Mouse (Mus musculus) CH12.LX (cell line): ENCODE results near the gene Plac8. TPM values are rescaled to one million over a fixed set of nuclear protein-coding genes. Genes with fewer than 3 reads are reported as not detected.
A peak's percentile ranks its signal among the peaks of the same experiment; 100 is the strongest.

Source experiments
- DNase-seq: peaks from one replicate; pipeline ENCODE4 v3.0.0-alpha.2; 2013; ENCODE audit errors: extremely low read depth
- H3K27ac ChIP-seq: 2 replicates; pipeline ENCODE4 v1.5.1; 2012; ENCODE audit warnings: low read depth, mild to moderate bottlenecking, control low read depth, moderate library complexity; ENCODE audit not compliant: insufficient read depth
- H3K27me3 ChIP-seq: replicated peaks from 2 replicates; pipeline ENCODE3; 2012; ENCODE audit warnings: inconsistent platforms
- H3K36me3 ChIP-seq, 2 experiments: replicated peaks in 1 of 2; 2 replicates each; pipeline versions ENCODE3 to v1.6.1; 2012; ENCODE audit warnings: inconsistent platforms in 1 of 2, low read length in 1 of 2, mild to moderate bottlenecking in 1 of 2, mixed read lengths in 1 of 2, moderate library complexity in 1 of 2; ENCODE audit not compliant: control insufficient read depth in 1 of 2, insufficient read depth in 1 of 2
- H3K4me1 ChIP-seq, 2 experiments: 2 replicates each; pipeline ENCODE4 v1.6.1; 2012; ENCODE audit warnings: inconsistent platforms in 1 of 2, moderate library complexity in 1 of 2; ENCODE audit not compliant: insufficient read depth in 2 of 2, control insufficient read depth in 1 of 2
- H3K4me2 ChIP-seq: 2 replicates; pipeline ENCODE4 v1.6.1; 2012; ENCODE audit warnings: low read depth, mild to moderate bottlenecking, control low read depth; ENCODE audit not compliant: poor library complexity, insufficient read depth, severe bottlenecking
- H3K4me3 ChIP-seq, 3 experiments: fragments of 150-350 bp in 1 of 3; sonication (generic) in 1 of 3; replicated peaks in 1 of 3; 2 replicates each; pipeline versions ENCODE3 to v1.5.1; 2011 to 2012; ENCODE audit warnings: low read depth in 2 of 3, low read length in 2 of 3, mild to moderate bottlenecking in 2 of 3, moderate library complexity in 2 of 3, control low read depth in 1 of 3, improper control_type of control experiment in 1 of 3, inconsistent platforms in 1 of 3, mixed read lengths in 1 of 3; ENCODE audit not compliant: poor library complexity in 1 of 3
- H3K79me2 ChIP-seq: replicated peaks from 2 replicates; pipeline ENCODE4 v1.6.1; 2012; ENCODE audit warnings: mild to moderate bottlenecking, moderate library complexity; ENCODE audit not compliant: control insufficient read depth, poor library complexity, insufficient read depth, severe bottlenecking; ENCODE audit errors: extremely low read depth
- H3K9ac ChIP-seq: 2 replicates; pipeline ENCODE4 v1.6.1; 2012; ENCODE audit warnings: low read depth, mild to moderate bottlenecking, control low read depth, moderate library complexity; ENCODE audit not compliant: insufficient read depth
- H3K9me3 ChIP-seq: replicated peaks from 2 replicates; pipeline ENCODE3; 2012; ENCODE audit warnings: low read length, inconsistent platforms, mixed read lengths
- BHLHE40 ChIP-seq: IDR thresholded peaks from 2 replicates; pipeline ENCODE4 v1.6.1; 2011; ENCODE audit warnings: mild to moderate bottlenecking, low read depth, low read length, improper control_type of control experiment
- CHD2 ChIP-seq: IDR thresholded peaks from 2 replicates; pipeline ENCODE4 v1.6.1; 2011; ENCODE audit warnings: low read length, improper control_type of control experiment
- CTCF ChIP-seq, 2 experiments: IDR thresholded peaks in 1 of 2; conservative IDR thresholded peaks in 1 of 2; 2 replicates each; pipeline ENCODE4 v1.5.1; 2011 to 2012; ENCODE audit warnings: low read depth in 2 of 2, low read length in 2 of 2, improper control_type of control experiment in 1 of 2, inconsistent platforms in 1 of 2, mild to moderate bottlenecking in 1 of 2, moderate library complexity in 1 of 2
- E2F4 ChIP-seq: IDR thresholded peaks from 2 replicates; pipeline ENCODE4 v1.6.1; 2011; ENCODE audit warnings: low read depth, low read length, improper control_type of control experiment; ENCODE audit not compliant: insufficient replicate concordance
- ETS1 ChIP-seq: conservative IDR thresholded peaks from 2 replicates; pipeline ENCODE4 v1.6.1; 2012; ENCODE audit warnings: low read depth, mild to moderate bottlenecking, inconsistent platforms, low read length, improper control_type of control experiment, moderate library complexity
- GABPA ChIP-seq: IDR thresholded peaks from 2 replicates; pipeline ENCODE4 v1.6.1; 2012; ENCODE audit warnings: low read depth, low read length, improper control_type of control experiment, inconsistent platforms; ENCODE audit not compliant: insufficient replicate concordance
- HCFC1 ChIP-seq: IDR thresholded peaks from 2 replicates; pipeline ENCODE4 v1.6.1; 2012; ENCODE audit warnings: low read depth, mild to moderate bottlenecking, inconsistent platforms, low read length, improper control_type of control experiment
- IRF4 ChIP-seq: IDR thresholded peaks from 2 replicates; pipeline ENCODE4 v1.6.1; 2014; ENCODE audit warnings: low read depth, mild to moderate bottlenecking, inconsistent platforms, low read length, improper control_type of control experiment
- JUN ChIP-seq: IDR thresholded peaks from 2 replicates; pipeline ENCODE4 v1.6.1; 2011; ENCODE audit warnings: low read depth, mild to moderate bottlenecking, low read length, improper control_type of control experiment, moderate library complexity; ENCODE audit not compliant: insufficient read depth
- KAT2A ChIP-seq: IDR thresholded peaks from 2 replicates; pipeline ENCODE4 v1.6.1; 2012; ENCODE audit warnings: low read length, improper control_type of control experiment, inconsistent platforms; ENCODE audit not compliant: insufficient replicate concordance
- MAFK ChIP-seq: IDR thresholded peaks from 2 replicates; pipeline ENCODE4 v1.6.1; 2011; ENCODE audit warnings: low read length, improper control_type of control experiment; ENCODE audit not compliant: insufficient replicate concordance
- MAX ChIP-seq: IDR thresholded peaks from 2 replicates; pipeline ENCODE4 v1.6.1; 2011; ENCODE audit warnings: low read length, improper control_type of control experiment
- MEF2A ChIP-seq: IDR thresholded peaks from 2 replicates; pipeline ENCODE4 v1.6.1; 2014; ENCODE audit warnings: low read depth, mild to moderate bottlenecking, inconsistent platforms, low read length, improper control_type of control experiment, borderline replicate concordance
- MXI1 ChIP-seq: IDR thresholded peaks from 2 replicates; pipeline ENCODE4 v1.6.1; 2011; ENCODE audit warnings: mild to moderate bottlenecking, low read depth, low read length, improper control_type of control experiment
- MYC ChIP-seq: IDR thresholded peaks from 2 replicates; pipeline ENCODE4 v1.6.1; 2011; ENCODE audit warnings: low read depth, mild to moderate bottlenecking, improper control_type of control experiment, low read length
- NELFE ChIP-seq: IDR thresholded peaks from 2 replicates; pipeline ENCODE4 v1.6.1; 2011; ENCODE audit warnings: low read depth, low read length, improper control_type of control experiment
- NRF1 ChIP-seq: IDR thresholded peaks from 2 replicates; pipeline ENCODE4 v1.6.1; 2014; ENCODE audit warnings: low read depth, mild to moderate bottlenecking, inconsistent platforms, low read length, improper control_type of control experiment, moderate library complexity
- PAX5 ChIP-seq: IDR thresholded peaks from 2 replicates; pipeline ENCODE4 v1.6.1; 2012; ENCODE audit warnings: low read length, inconsistent platforms, mixed read lengths
- POLR2A ChIP-seq: IDR thresholded peaks from 2 replicates; pipeline ENCODE4 v1.6.1; 2011; ENCODE audit warnings: low read depth, mild to moderate bottlenecking, improper control_type of control experiment, low read length
- RCOR1 ChIP-seq: conservative IDR thresholded peaks from 2 replicates; pipeline ENCODE4 v1.6.1; 2012; ENCODE audit warnings: low read depth, mild to moderate bottlenecking, inconsistent platforms, low read length, improper control_type of control experiment
- SIN3A ChIP-seq: IDR thresholded peaks from 2 replicates; pipeline ENCODE4 v1.6.1; 2012; ENCODE audit warnings: low read length, improper control_type of control experiment, inconsistent platforms
- TBP ChIP-seq: conservative IDR thresholded peaks from 2 replicates; pipeline ENCODE4 v1.6.1; 2011; ENCODE audit warnings: low read depth, low read length, improper control_type of control experiment
- UBTF ChIP-seq: IDR thresholded peaks from 2 replicates; pipeline ENCODE4 v1.6.1; 2012; ENCODE audit warnings: low read depth, mild to moderate bottlenecking, inconsistent platforms, low read length, improper control_type of control experiment, moderate library complexity
- USF2 ChIP-seq: conservative IDR thresholded peaks from 2 replicates; pipeline ENCODE4 v1.6.1; 2011; ENCODE audit warnings: low read depth, low read length, improper control_type of control experiment
- ZC3H11A ChIP-seq: IDR thresholded peaks from 2 replicates; pipeline ENCODE4 v1.6.1; 2012; ENCODE audit warnings: low read depth, mild to moderate bottlenecking, inconsistent platforms, low read length, improper control_type of control experiment
- ZKSCAN1 ChIP-seq: IDR thresholded peaks from 2 replicates; pipeline ENCODE4 v1.6.1; 2012; ENCODE audit warnings: low read depth, inconsistent platforms, low read length, improper control_type of control experiment, borderline replicate concordance
- ZMIZ1 ChIP-seq: IDR thresholded peaks from 2 replicates; pipeline ENCODE4 v1.6.1; 2012; ENCODE audit warnings: low read depth, mild to moderate bottlenecking, inconsistent platforms, low read length, improper control_type of control experiment
- ZNF384 ChIP-seq: IDR thresholded peaks from 2 replicates; pipeline ENCODE4 v1.6.1; 2012; ENCODE audit warnings: low read depth, low read length, improper control_type of control experiment, inconsistent platforms
- dilution Hi-C: fragments of 300-500 bp; cut with MboI; formaldehyde crosslinking; loops from 2 replicates; pipeline ENCODE4 v1.14.3; 2020; ENCODE audit warnings: low sequenced_read_pairs; ENCODE audit not compliant: extremely low pct_unique_long_range_greater_than_20kb, extremely low pct_ligation_motif_present
- in situ Hi-C: fragments of 300-500 bp; cut with MboI; formaldehyde crosslinking; loops from 3 replicates; pipeline ENCODE4 v1.14.3; 2019; ENCODE audit warnings: low sequenced_read_pairs, low pct_ligation_motif_present, low pct_unique_long_range_greater_than_20kb, mixed read lengths
- polyA plus RNA-seq: library from polyadenylated mRNA; unstranded; fragments of >175 nt; gene quantifications from 2 replicates; pipeline ENCODE4 v1.2.1, GENCODE M21; 2012; ENCODE audit warnings: low read depth; ENCODE audit not compliant: insufficient read length
- total RNA-seq, 2 experiments: library from RNA; depleted of rRNA; stranded (reverse); fragments of 300-350 nt in 1 of 2; fragments of >200 nt in 1 of 2; gene quantifications; 2 replicates each; pipeline ENCODE4 v1.2.3; 2012 to 2014

Gene Plac8
- total and polyA plus RNA-seq, 3 experiments: 64.3 to 258 (median 161) TPM

DNA sequence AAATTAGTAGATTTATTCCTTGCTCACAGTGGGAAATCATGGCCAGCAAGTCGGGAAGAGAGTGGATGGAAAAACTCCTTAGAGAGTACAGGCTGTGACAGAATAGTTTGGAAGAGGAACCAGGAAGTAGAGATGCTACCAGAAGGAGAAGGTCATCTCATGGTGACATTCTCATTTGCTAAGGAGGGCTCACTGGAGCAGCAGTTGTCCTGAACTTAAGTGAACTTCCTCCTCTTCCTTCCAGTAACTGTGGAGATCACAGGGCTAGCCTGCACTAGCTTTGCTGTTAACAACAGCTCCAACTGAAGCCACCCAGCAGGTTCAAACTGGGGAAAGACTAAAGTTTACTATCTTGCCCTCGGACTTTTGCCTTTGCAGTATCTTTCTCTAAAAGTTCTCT lies 5.2 kb downstream of the Plac8 start:
- Histone ChIP-seq H3K9ac (peak overlapping the region; percentile 79), H3K27me3 (no peaks in the 10 kb centered on the region), H3K27ac (peak overlapping the region; percentile 37; the same call in 1 of the 2 replicates), H3K4me1 (peaks cover 2 to 63% of the 10 kb centered on the region in 2 experiments; a peak in 3 of 4 replicates), H3K9me3 (no peaks in the 10 kb centered on the region), H3K4me2 (peak overlapping the region; percentile 96; the same call in 1 of the 2 replicates), H3K79me2 (no peaks in the 10 kb centered on the region), H3K36me3 (peaks cover 3 to 20% of the 10 kb centered on the region in 2 experiments), H3K4me3 (no peak overlapping the region)
- no peak for DNase-seq
- no peak for TF ChIP-seq ZMIZ1
- TF ChIP-seq MAFK: no peak
- TF ChIP-seq UBTF: no peak
- no peak for TF ChIP-seq MAX
- TF ChIP-seq BHLHE40: no peak
- no peak for TF ChIP-seq RCOR1
- TF ChIP-seq ZC3H11A: no peak
- TF ChIP-seq TBP: no peak
- TF ChIP-seq NRF1: no peak
- no peak for TF ChIP-seq GABPA
- TF ChIP-seq USF2: no peak
- TF ChIP-seq PAX5: no peak
- TF ChIP-seq MEF2A: no peak
- TF ChIP-seq SIN3A: no peak
- no peak for TF ChIP-seq ETS1
- no peak for TF ChIP-seq HCFC1
- no peak for TF ChIP-seq JUN
- TF ChIP-seq CHD2: no peak
- no peak for TF ChIP-seq ZNF384
- no peak for TF ChIP-seq MYC
- in situ Hi-C loops: loop anchor here (5.0 to 25.0 kb wide), 2 partner anchors 96 to 221 kb away; partner anchors contain the start of genes Helq and Mrps18c
- dilution Hi-C loops: no loop called here

DNA sequence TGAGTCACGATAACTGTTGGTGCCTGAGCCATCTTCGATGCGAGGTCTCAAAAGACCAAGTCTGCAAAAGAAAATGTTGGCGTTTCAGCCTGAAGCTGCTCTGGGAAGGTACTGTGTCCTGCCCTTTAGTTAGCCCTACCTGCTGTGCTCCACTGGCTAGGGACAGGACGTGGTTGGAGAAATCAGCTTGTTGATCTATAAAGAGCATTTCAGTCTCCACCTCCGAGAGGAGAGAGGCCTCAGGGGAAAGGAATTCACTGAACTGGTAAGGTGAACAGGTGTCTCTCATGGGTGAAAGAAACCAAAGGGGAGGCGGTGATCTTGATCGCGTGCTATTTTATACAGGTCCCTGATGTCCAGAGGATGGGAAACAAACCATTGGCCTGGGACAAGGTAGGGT lies 9.3 kb downstream of the Plac8 start:
- H3K9me3 ChIP-seq: no peaks in the 10 kb centered on the region
- peaks cover 10 to 46% of the 10 kb centered on the region in 2 experiments for H3K36me3 ChIP-seq
- H3K4me3 ChIP-seq: no peak overlapping the region
- no peaks in the 10 kb centered on the region for H3K79me2 ChIP-seq
- dilution Hi-C loops: no loop called here
- H3K27ac ChIP-seq: no peak overlapping the region
- DNase-seq: no peak
- in situ Hi-C loops: loop anchor here (25.0 kb wide), 1 partner anchor 225 kb away; the partner anchor contains the start of genes Helq and Mrps18c
- H3K27me3 ChIP-seq: no peaks in the 10 kb centered on the region
- H3K9ac ChIP-seq: no peak overlapping the region
- H3K4me2 ChIP-seq: no peak overlapping the region
- no peak for TF ChIP-seq ZNF384
- TF ChIP-seq ZKSCAN1: no peak
- no peak for TF ChIP-seq ZMIZ1
- no peak for TF ChIP-seq JUN
- no peak for TF ChIP-seq KAT2A
- TF ChIP-seq MXI1: no peak
- TF ChIP-seq MYC: no peak
- TF ChIP-seq NRF1: no peak
- TF ChIP-seq IRF4: no peak
- TF ChIP-seq PAX5: no peak
- no peak for TF ChIP-seq E2F4
- no peak for TF ChIP-seq CTCF (conservative IDR thresholded peaks at IDR 0.05 in 1 of 2, IDR thresholded peaks at IDR 0.05 in 1 of 2; ENCODE audit: low read depth in 2 of 2, low read length in 2 of 2)
- no peak for TF ChIP-seq NELFE
- TF ChIP-seq ZC3H11A: no peak
- TF ChIP-seq TBP: no peak
- no peak for TF ChIP-seq UBTF
- TF ChIP-seq POLR2A: no peak
- peaks cover 2 to 42% of the 10 kb centered on the region in 2 experiments; a peak in 3 of 4 replicates for H3K4me1 ChIP-seq
